In genomic region chr2:124753717-124754116, GRCm38 (mm10) we compare ENCODE assay signal across 23 mouse cellular contexts.
A peak's percentile ranks its signal among the peaks of the same experiment; 100 is the strongest.
DNase-seq lines count a peak whose midpoint lies in the region; ATAC-seq and TF ChIP-seq lines count a peak whose summit lies in the region.
"Had no signal": no experiment of that assay in that cellular context is flagged by ENCODE, and none has a peak within 500 bp of the region (broad histone marks: within the 10 kb centered on the region; RNA-seq: fewer than 3 reads in every experiment).

No protein-coding gene starts in this region.

- no peaks in the 10 kb centered on the region for H3K4me1 ChIP-seq in liver, adult 2 months (ENCODE audit: control insufficient read depth, insufficient read depth, low read length)
- no peaks in the 10 kb centered on the region for H3K4me1 ChIP-seq in limb, embryonic 10.5 days
- H3K4me1 ChIP-seq in forebrain, embryonic 16.5 days (replicated peaks; ENCODE audit: control insufficient read depth, insufficient read depth, low read length) = no peaks in the 10 kb centered on the region
- H3K4me1 ChIP-seq: embryonic facial prominence, embryonic 15.5 days; forebrain, embryonic 10.5 days; heart, embryonic 10.5 days had no signal

- H3K4me3 ChIP-seq in liver, adult 2 months (ENCODE audit: insufficient read depth, low read depth, low read length) = no peak overlapping the region
- no peak overlapping the region for H3K4me3 ChIP-seq in limb, embryonic 10.5 days
- H3K4me3 ChIP-seq in forebrain, embryonic 16.5 days (replicated peaks; ENCODE audit: low read length) = no peak overlapping the region
- H3K4me3 ChIP-seq: embryonic facial prominence, embryonic 15.5 days; erythroblast, embryonic 14.5 days; forebrain, embryonic 10.5 days; heart, embryonic 10.5 days had no signal

- peak; percentile 32 for DNase-seq in liver, adult 2 months (ENCODE audit: extremely low read depth, low read depth, low spot score)
- DNase-seq in liver = no peak
- peak; percentile 2 for DNase-seq in R1 (ENCODE audit: low read depth, low spot score)
- no peak for DNase-seq in limb, embryonic 10.5 days (ENCODE audit: low spot score)
- DNase-seq in adipocyte (ENCODE audit: low spot score) = no peak
- DNase-seq: adrenal gland, adult 8-10 months; adrenal gland, postnatal 36 days; cerebellum, adult 2 months; cerebellum, postnatal 10 days; embryo, embryonic 11 days; forebrain, postnatal 0 days; gastrocnemius, postnatal 14 days; heart, postnatal 10 days; heart, postnatal 4 days had no signal

- H3K27ac ChIP-seq in liver, adult 2 months (replicated peaks; ENCODE audit: insufficient read depth, low read depth, low read length) = no peak overlapping the region
- no peak overlapping the region for H3K27ac ChIP-seq in limb, embryonic 10.5 days
- H3K27ac ChIP-seq in forebrain, embryonic 16.5 days (ENCODE audit: low read length) = no peak overlapping the region
- H3K27ac ChIP-seq: embryonic facial prominence, embryonic 15.5 days; forebrain, embryonic 10.5 days; heart, embryonic 10.5 days; hindbrain, embryonic 14.5 days had no signal

- no peaks in the 10 kb centered on the region for H3K9me3 ChIP-seq in limb, embryonic 10.5 days (replicated peaks)
- H3K9me3 ChIP-seq in forebrain, embryonic 16.5 days (ENCODE audit: control insufficient read depth, low read length) = no peaks in the 10 kb centered on the region
- H3K9me3 ChIP-seq: embryonic facial prominence, embryonic 15.5 days; forebrain, embryonic 10.5 days; heart, embryonic 10.5 days had no signal

- no peak for TF ChIP-seq CTCF in liver, adult 2 months (IDR thresholded peaks at IDR 0.05; ENCODE audit: low read depth, low read length)

- peak; percentile 80 for ATAC-seq in megakaryocyte progenitor cell, adult 5-6 weeks (replicated peaks; ENCODE audit: poor library complexity)
- no peak for ATAC-seq in forebrain, embryonic 16.5 days
- ATAC-seq: forebrain, postnatal 0 days; Patski had no signal

- no peak for TF ChIP-seq POLR2A in liver, adult 2 months (IDR thresholded peaks at IDR 0.05; ENCODE audit: extremely low read depth, insufficient read depth, low read length)

- 82% methylated on average over 5 of the region's 5 CpGs for WGBS in liver, adult 2 months
- WGBS in limb, embryonic 10.5 days = 90% methylated on average over 5 of the region's 5 CpGs
- WGBS in forebrain, embryonic 16.5 days = 87% methylated on average over 5 of the region's 5 CpGs

- no peaks in the 10 kb centered on the region for H3K79me2 ChIP-seq in liver, adult 2 months (ENCODE audit: control insufficient read depth, insufficient read depth, low read length)

- no peaks in the 10 kb centered on the region for H3K36me3 ChIP-seq in liver, adult 2 months (ENCODE audit: control insufficient read depth, insufficient read depth, low read length)
- H3K36me3 ChIP-seq in limb, embryonic 10.5 days = no peaks in the 10 kb centered on the region
- no peaks in the 10 kb centered on the region for H3K36me3 ChIP-seq in forebrain, embryonic 16.5 days (ENCODE audit: control insufficient read depth, insufficient read depth)
- H3K36me3 ChIP-seq: embryonic facial prominence, embryonic 15.5 days; forebrain, embryonic 10.5 days; heart, embryonic 10.5 days had no signal

- H3K27me3 ChIP-seq in liver, adult 2 months (ENCODE audit: control insufficient read depth, insufficient read depth, low read length) = no peaks in the 10 kb centered on the region
- no peaks in the 10 kb centered on the region for H3K27me3 ChIP-seq in limb, embryonic 10.5 days (ENCODE audit: low read depth, poor library complexity, severe bottlenecking)
- no peaks in the 10 kb centered on the region for H3K27me3 ChIP-seq in forebrain, embryonic 16.5 days (replicated peaks; ENCODE audit: control insufficient read depth, insufficient read depth, low read length)
- H3K27me3 ChIP-seq: CH12.LX; embryonic facial prominence, embryonic 15.5 days; Patski had no signal

- no peak overlapping the region for H3K9ac ChIP-seq in liver, adult 2 months (ENCODE audit: low read depth, low read length)
- no peak overlapping the region for H3K9ac ChIP-seq in forebrain, embryonic 16.5 days (replicated peaks; ENCODE audit: low read depth, low read length)
- H3K9ac ChIP-seq: embryonic facial prominence, embryonic 15.5 days; forebrain, postnatal 0 days; hindbrain, embryonic 14.5 days had no signal

- H3K4me2 ChIP-seq in forebrain, embryonic 16.5 days (ENCODE audit: low read length) = no peak overlapping the region
- H3K4me2 ChIP-seq: embryonic facial prominence, embryonic 15.5 days; hindbrain, embryonic 14.5 days had no signal

Comparison
In these comparisons a context has a peak if more than half of its experiments do, and no peak if none do; other contexts are left out.
1. DNase-seq: peak in liver, adult 2 months (single experiment) and R1 (single experiment); none in liver (single experiment), limb, embryonic 10.5 days (single experiment) and adipocyte (single experiment).